Comparison of ENCODE assay signal across 13 mouse cellular contexts in genomic region chr12:85397063-85397959, GRCm38 (mm10). TPM values are rescaled to one million over a fixed set of nuclear protein-coding genes. Genes with fewer than 3 reads are reported as not detected.
DNase-seq lines count a peak whose midpoint lies in the region; ATAC-seq lines count a peak whose summit lies in the region.
"Had no signal": no experiment of that assay in that cellular context is flagged by ENCODE, and none has a peak within 500 bp of the region (broad histone marks: within the 10 kb centered on the region; RNA-seq: fewer than 3 reads in every experiment).

No protein-coding gene starts in this region.

- no peaks in the 10 kb centered on the region for H3K36me3 ChIP-seq in heart, embryonic 15.5 days
- H3K36me3 ChIP-seq in hindbrain, embryonic 12.5 days: no peaks in the 10 kb centered on the region
- H3K36me3 ChIP-seq in kidney, embryonic 15.5 days: no peaks in the 10 kb centered on the region
- H3K36me3 ChIP-seq: embryonic facial prominence, embryonic 15.5 days; hindbrain, embryonic 15.5 days; midbrain, embryonic 15.5 days had no signal

- peak overlapping the region; percentile 1; the same call in 1 of the 2 replicates for H3K4me2 ChIP-seq in heart, embryonic 15.5 days
- H3K4me2 ChIP-seq in hindbrain, embryonic 12.5 days (replicated peaks): no peak overlapping the region
- no peak overlapping the region for H3K4me2 ChIP-seq in kidney, embryonic 15.5 days
- H3K4me2 ChIP-seq: embryonic facial prominence, embryonic 15.5 days; hindbrain, embryonic 15.5 days; midbrain, embryonic 15.5 days had no signal

- no peak overlapping the region for H3K4me3 ChIP-seq in heart, embryonic 15.5 days
- H3K4me3 ChIP-seq in hindbrain, embryonic 12.5 days: no peak overlapping the region
- H3K4me3 ChIP-seq in kidney, embryonic 15.5 days (replicated peaks): no peak overlapping the region
- H3K4me3 ChIP-seq: embryonic facial prominence, embryonic 15.5 days; hindbrain, embryonic 15.5 days; layer of hippocampus, adult 2 months; midbrain, embryonic 15.5 days had no signal

- no peaks in the 10 kb centered on the region for H3K27me3 ChIP-seq in heart, embryonic 15.5 days
- H3K27me3 ChIP-seq in hindbrain, embryonic 12.5 days: no peaks in the 10 kb centered on the region
- no peaks in the 10 kb centered on the region for H3K27me3 ChIP-seq in kidney, embryonic 15.5 days
- H3K27me3 ChIP-seq: embryonic facial prominence, embryonic 15.5 days; hindbrain, embryonic 15.5 days; midbrain, embryonic 15.5 days had no signal

- 47% methylated on average over 18 of the region's 18 CpGs for WGBS in heart, embryonic 15.5 days
- WGBS in hindbrain, embryonic 12.5 days: 82% methylated on average over 18 of the region's 18 CpGs
- WGBS in kidney, embryonic 15.5 days: 71% methylated on average over 18 of the region's 18 CpGs

- no peak overlapping the region for H3K27ac ChIP-seq in heart, embryonic 15.5 days
- H3K27ac ChIP-seq in hindbrain, embryonic 12.5 days: no peak overlapping the region
- H3K27ac ChIP-seq in kidney, embryonic 15.5 days: no peak overlapping the region
- H3K27ac ChIP-seq: embryonic facial prominence, embryonic 15.5 days; hindbrain, embryonic 15.5 days; layer of hippocampus, adult 2 months; midbrain, embryonic 15.5 days had no signal

- peaks cover 22% of the 10 kb centered on the region for H3K4me1 ChIP-seq in heart, embryonic 15.5 days (replicated peaks)
- no peaks in the 10 kb centered on the region for H3K4me1 ChIP-seq in hindbrain, embryonic 12.5 days
- H3K4me1 ChIP-seq in kidney, embryonic 15.5 days: no peaks in the 10 kb centered on the region
- H3K4me1 ChIP-seq: hindbrain, embryonic 15.5 days; midbrain, embryonic 15.5 days had no signal

- ATAC-seq in heart, embryonic 15.5 days (replicated peaks; ENCODE audit: insufficient number of reproducible peaks, insufficient read depth, low FRiP score, low read depth): no peak
- no peak for ATAC-seq in hindbrain, embryonic 12.5 days (ENCODE audit: low FRiP score)
- ATAC-seq in kidney, embryonic 15.5 days (replicated peaks; ENCODE audit: low FRiP score): no peak
- ATAC-seq: midbrain, embryonic 15.5 days had no signal

- intact Hi-C loops in heart, postnatal 25 days (cut with DNase I): no loop called here

- H3K9ac ChIP-seq in heart, embryonic 15.5 days: no peak overlapping the region
- no peak overlapping the region for H3K9ac ChIP-seq in hindbrain, embryonic 12.5 days
- no peak overlapping the region for H3K9ac ChIP-seq in kidney, embryonic 15.5 days
- H3K9ac ChIP-seq: embryonic facial prominence, embryonic 15.5 days; hindbrain, embryonic 15.5 days; midbrain, embryonic 15.5 days had no signal

- DNase-seq in heart, postnatal 25 days (ENCODE audit: low spot score): no peak
- DNase-seq in adrenal gland, postnatal 10 days: peak; percentile 65
- DNase-seq in lung, adult 18-20 months: peak; percentile 85 to 89
- peak; percentile 40 for DNase-seq in retina, postnatal 1 day
- DNase-seq in right cerebral cortex, postnatal 25 days: no peak
- DNase-seq: cerebellum, adult 8-10 months had no signal

- H3K9me3 ChIP-seq in heart, embryonic 15.5 days (replicated peaks): no peaks in the 10 kb centered on the region
- H3K9me3 ChIP-seq in hindbrain, embryonic 12.5 days (replicated peaks): no peaks in the 10 kb centered on the region
- no peaks in the 10 kb centered on the region for H3K9me3 ChIP-seq in kidney, embryonic 15.5 days (replicated peaks)
- H3K9me3 ChIP-seq: embryonic facial prominence, embryonic 15.5 days; hindbrain, embryonic 15.5 days; midbrain, embryonic 15.5 days had no signal

RNA-seq across cellular contexts. Expression of gene Tmed10, which starts 22.7 kb away (rescaled TPM):
- polyA plus RNA-seq in heart, embryonic 15.5 days (2015; fragmentation: Nextera tagmentation; extraction: Ambion mirVana): 240 and 248 TPM in 2 replicates
- 100 to 1,000 TPM; 155 to 163 TPM for total RNA-seq in heart, postnatal 25 days (2021)
- 100 to 1,000 TPM; 222 to 223 TPM for total RNA-seq in adrenal gland, postnatal 10 days (2021)
- polyA plus RNA-seq in hindbrain, embryonic 12.5 days (2016; fragmentation: Nextera tagmentation; extraction: Ambion mirVana): 238 and 247 TPM in 2 replicates
- 323 and 334 TPM in 2 replicates for polyA plus RNA-seq in kidney, embryonic 15.5 days (2015; fragmentation: Nextera tagmentation; extraction: Ambion mirVana)

RNA-seq across cellular contexts. Expression of gene Nek9, which starts 58.1 kb away (rescaled TPM):
- polyA plus RNA-seq in heart, embryonic 15.5 days (2015; fragmentation: Nextera tagmentation; extraction: Ambion mirVana): 16.4 and 21.3 TPM in 2 replicates
- total RNA-seq in heart, postnatal 25 days (2021): 10 to 100 TPM; 90.6 to 93.4 TPM
- 10 to 100 TPM; 57.5 to 65.8 TPM for total RNA-seq in adrenal gland, postnatal 10 days (2021)
- polyA plus RNA-seq in hindbrain, embryonic 12.5 days (2016; fragmentation: Nextera tagmentation; extraction: Ambion mirVana): 26.7 and 28.2 TPM in 2 replicates
- 22.3 and 23.0 TPM in 2 replicates for polyA plus RNA-seq in kidney, embryonic 15.5 days (2015; fragmentation: Nextera tagmentation; extraction: Ambion mirVana)

Comparison
In these comparisons a context has a peak if more than half of its experiments do, and no peak if none do; other contexts are left out.
1. DNase-seq: peak in adrenal gland, postnatal 10 days (single experiment), lung, adult 18-20 months (2 of 2) and retina, postnatal 1 day (single experiment); none in heart, postnatal 25 days (single experiment) and right cerebral cortex, postnatal 25 days (single experiment).